Mouse (Mus musculus) E14TG2a.4 (cell line): ENCODE measurements around the gene Defb36.
A peak's percentile ranks its signal among the peaks of the same experiment; 100 is the strongest.

Source experiments
- H3K27me3 ChIP-seq: 2 replicates; pipeline ENCODE4 v1.6.1; 2014; ENCODE audit warnings: low read length, control low read depth; ENCODE audit not compliant: insufficient read depth
- H3K36me3 ChIP-seq: 2 replicates; pipeline ENCODE4 v1.6.1; 2014; ENCODE audit warnings: low read length, control low read depth; ENCODE audit not compliant: insufficient read depth
- H3K4me1 ChIP-seq: replicated peaks from 2 replicates; pipeline ENCODE4 v1.6.1; 2014; ENCODE audit warnings: low read depth, low read length, control low read depth
- H3K4me3 ChIP-seq: replicated peaks from 2 replicates; pipeline ENCODE4 v1.5.1; 2014; ENCODE audit warnings: mild to moderate bottlenecking, low read length
- H3K9me3 ChIP-seq: 2 replicates; pipeline ENCODE4 v1.6.1; 2014; ENCODE audit warnings: low read length, control low read depth
- CTCF ChIP-seq: conservative IDR thresholded peaks from 2 replicates; pipeline ENCODE4 v1.5.1; 2014; ENCODE audit warnings: low read length
- NANOG ChIP-seq: IDR thresholded peaks from 2 replicates; pipeline ENCODE4 v1.6.1; 2014; ENCODE audit warnings: borderline replicate concordance, low read length, mixed read lengths
- POU5F1 ChIP-seq: IDR thresholded peaks from 2 replicates; pipeline ENCODE4 v1.6.1; 2014; ENCODE audit warnings: low read length, borderline replicate concordance

The Defb36 gene

GRCm38 (mm10) chr2:152604057-152604456 is at the start of gene Defb36:
TSS of gene Defb36 (plus strand) at chr2:152604327.
- peak; percentile 83 for TF ChIP-seq CTCF
- TF ChIP-seq POU5F1 = no peak
- Histone ChIP-seq H3K9me3 (no peaks in the 10 kb centered on the region), H3K27me3 (peaks cover 12% of the 10 kb centered on the region), H3K36me3 (no peaks in the 10 kb centered on the region), H3K4me1 (peaks cover 9% of the 10 kb centered on the region; the same call in 1 of the 2 replicates), H3K4me3 (no peak within 1 kb of the TSS)

- Histone ChIP-seq H3K4me3 (no peak overlapping the region), H3K9me3 (no peaks in the 10 kb centered on the region; the same call in 1 of the 2 replicates), H3K36me3 (no peaks in the 10 kb centered on the region), H3K27me3 (peaks cover 7% of the 10 kb centered on the region; the same call in 1 of the 2 replicates), H3K4me1 (peaks cover 14% of the 10 kb centered on the region)
- no peak for TF ChIP-seq POU5F1
- TF ChIP-seq CTCF = no peak
- TF ChIP-seq NANOG = no peak
Observed at GRCm38 (mm10) chr2:152556655-152557054, 47.5 kb upstream of the Defb36 start.

GRCm38 (mm10) chr2:152569038-152569437 is 35.1 kb upstream of the Defb36 start, which contains the start of gene Gm17416:
TSS of gene Gm17416 (plus strand) at chr2:152569338.
- H3K4me1 ChIP-seq = no peaks in the 10 kb centered on the region
- no peak within 1 kb of the TSS for H3K4me3 ChIP-seq
- H3K36me3 ChIP-seq = no peaks in the 10 kb centered on the region
- peaks cover 5% of the 10 kb centered on the region; the same call in 1 of the 2 replicates for H3K27me3 ChIP-seq
- no peak for TF ChIP-seq CTCF
- H3K9me3 ChIP-seq = peaks cover 5% of the 10 kb centered on the region; the same call in 1 of the 2 replicates

GRCm38 (mm10) chr2:152569881-152570280 is 34.2 kb upstream of the Defb36 start:
- Histone ChIP-seq H3K36me3 (no peaks in the 10 kb centered on the region), H3K27me3 (peaks cover 5% of the 10 kb centered on the region; the same call in 1 of the 2 replicates), H3K4me3 (no peak overlapping the region), H3K4me1 (no peaks in the 10 kb centered on the region), H3K9me3 (peaks cover 5% of the 10 kb centered on the region; the same call in 1 of the 2 replicates)
- TF ChIP-seq NANOG (no peak), CTCF (no peak), POU5F1 (no peak)

- Histone ChIP-seq H3K9me3 (peaks cover 5% of the 10 kb centered on the region; the same call in 1 of the 2 replicates), H3K36me3 (no peaks in the 10 kb centered on the region), H3K27me3 (peaks cover 5% of the 10 kb centered on the region; the same call in 1 of the 2 replicates), H3K4me1 (no peaks in the 10 kb centered on the region), H3K4me3 (no peak overlapping the region)
- no peak for TF ChIP-seq NANOG
- no peak for TF ChIP-seq POU5F1
- no peak for TF ChIP-seq CTCF
Observed at GRCm38 (mm10) chr2:152570313-152570712, 33.8 kb upstream of the Defb36 start.

- Histone ChIP-seq H3K27me3 (peaks cover 5% of the 10 kb centered on the region; the same call in 1 of the 2 replicates), H3K4me3 (no peak within 1 kb of the TSS), H3K4me1 (no peaks in the 10 kb centered on the region), H3K36me3 (no peaks in the 10 kb centered on the region), H3K9me3 (peaks cover 5% of the 10 kb centered on the region; the same call in 1 of the 2 replicates)
- no peak for TF ChIP-seq NANOG
- peak; percentile 81 for TF ChIP-seq CTCF
Observed at GRCm38 (mm10) chr2:152572114-152572794, 31.9 kb upstream of the Defb36 start, which contains the start of gene Defb21. TSS of gene Defb21 (plus strand) at chr2:152572744.

- Histone ChIP-seq H3K4me1 (no peaks in the 10 kb centered on the region), H3K36me3 (no peaks in the 10 kb centered on the region), H3K9me3 (peaks cover 4% of the 10 kb centered on the region; the same call in 1 of the 2 replicates), H3K4me3 (no peak overlapping the region), H3K27me3 (peaks cover 5% of the 10 kb centered on the region; the same call in 1 of the 2 replicates)
- no peak for TF ChIP-seq POU5F1
- TF ChIP-seq NANOG = no peak
- TF ChIP-seq CTCF = no peak
Observed at GRCm38 (mm10) chr2:152573484-152573883, 30.6 kb upstream of the Defb36 start.

GRCm38 (mm10) chr2:152580107-152580506 is 24.0 kb upstream of the Defb36 start, which contains the start of gene Defb19:
TSS of gene Defb19 (minus strand) at chr2:152580312.
- Histone ChIP-seq H3K4me3 (no peak within 1 kb of the TSS), H3K9me3 (no peaks in the 10 kb centered on the region), H3K36me3 (no peaks in the 10 kb centered on the region), H3K27me3 (peaks cover 7% of the 10 kb centered on the region), H3K4me1 (no peaks in the 10 kb centered on the region)
- TF ChIP-seq NANOG = no peak
- TF ChIP-seq POU5F1 = no peak
- TF ChIP-seq CTCF = no peak

GRCm38 (mm10) chr2:152580612-152581011 is 23.5 kb upstream of the Defb36 start:
- Histone ChIP-seq H3K27me3 (peaks cover 7% of the 10 kb centered on the region), H3K4me1 (no peaks in the 10 kb centered on the region), H3K4me3 (no peak overlapping the region), H3K9me3 (no peaks in the 10 kb centered on the region), H3K36me3 (no peaks in the 10 kb centered on the region)
- TF ChIP-seq NANOG = no peak
